In the genomic region with DNA sequence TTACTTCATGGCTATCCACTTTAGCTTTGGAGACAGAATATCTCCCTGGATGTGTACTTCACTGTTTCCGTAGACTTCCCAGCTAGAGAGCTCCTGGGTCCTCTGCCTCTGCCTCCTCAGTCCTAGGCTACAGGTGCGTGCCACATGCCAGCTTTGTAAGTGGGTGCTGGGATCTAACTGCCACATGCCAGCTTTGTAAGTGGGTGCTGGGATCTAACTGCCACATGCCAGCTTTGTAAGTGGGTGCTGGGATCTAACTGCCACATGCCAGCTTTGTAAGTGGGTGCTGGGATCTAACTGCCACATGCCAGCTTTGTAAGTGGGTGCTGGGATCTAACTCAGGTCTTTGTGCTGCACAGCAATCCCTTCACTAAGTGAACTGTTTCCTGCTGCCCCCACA, we compare ENCODE assay signal across 6 mouse cellular contexts.
DNase-seq lines count a peak whose midpoint lies in the region.

No protein-coding gene starts in this region.

- DNase-seq in brain, adult 2 months (ENCODE audit: low read depth, low spot score): peak; percentile 21
- peak; percentile 86 for DNase-seq in heart, adult 11 months
- peak; percentile 51 to 75 for DNase-seq in layer of hippocampus, adult 18-20 months (ENCODE audit: low spot score in 2 of 2)
- DNase-seq in layer of hippocampus, adult 8-10 months (ENCODE audit: low spot score in 2 of 2): peak; percentile 54 to 58
- DNase-seq in layer of hippocampus, adult 9-11 months: peak; percentile 73
- DNase-seq in layer of hippocampus, postnatal 36 days: peak; percentile 56 to 60

Comparison
In these comparisons a context has a peak if more than half of its experiments do, and no peak if none do; other contexts are left out.
1. Peak in every context shown above with its lines: DNase-seq.
2. DNase-seq: peak in every context shown above with its lines; median percentile 86 in heart, adult 11 months; 73 in layer of hippocampus, adult 9-11 months; 63 in layer of hippocampus, adult 18-20 months; 58 in layer of hippocampus, postnatal 36 days; 56 in layer of hippocampus, adult 8-10 months; 21 in brain, adult 2 months.